Mouse (Mus musculus) retina, postnatal 7 days (tissue): ENCODE results near the gene Memo1.
"Not testable (repeated sequence)": the region's sequence is repeated elsewhere in the genome, so short reads cannot be mapped to it uniquely, and the experiment has no call there.

Experiments
- DNase-seq: peaks from one replicate; pipeline ENCODE4 v3.0.0-alpha.2; 2012; ENCODE audit warnings: low read depth, low spot score

Gene Memo1

DNA sequence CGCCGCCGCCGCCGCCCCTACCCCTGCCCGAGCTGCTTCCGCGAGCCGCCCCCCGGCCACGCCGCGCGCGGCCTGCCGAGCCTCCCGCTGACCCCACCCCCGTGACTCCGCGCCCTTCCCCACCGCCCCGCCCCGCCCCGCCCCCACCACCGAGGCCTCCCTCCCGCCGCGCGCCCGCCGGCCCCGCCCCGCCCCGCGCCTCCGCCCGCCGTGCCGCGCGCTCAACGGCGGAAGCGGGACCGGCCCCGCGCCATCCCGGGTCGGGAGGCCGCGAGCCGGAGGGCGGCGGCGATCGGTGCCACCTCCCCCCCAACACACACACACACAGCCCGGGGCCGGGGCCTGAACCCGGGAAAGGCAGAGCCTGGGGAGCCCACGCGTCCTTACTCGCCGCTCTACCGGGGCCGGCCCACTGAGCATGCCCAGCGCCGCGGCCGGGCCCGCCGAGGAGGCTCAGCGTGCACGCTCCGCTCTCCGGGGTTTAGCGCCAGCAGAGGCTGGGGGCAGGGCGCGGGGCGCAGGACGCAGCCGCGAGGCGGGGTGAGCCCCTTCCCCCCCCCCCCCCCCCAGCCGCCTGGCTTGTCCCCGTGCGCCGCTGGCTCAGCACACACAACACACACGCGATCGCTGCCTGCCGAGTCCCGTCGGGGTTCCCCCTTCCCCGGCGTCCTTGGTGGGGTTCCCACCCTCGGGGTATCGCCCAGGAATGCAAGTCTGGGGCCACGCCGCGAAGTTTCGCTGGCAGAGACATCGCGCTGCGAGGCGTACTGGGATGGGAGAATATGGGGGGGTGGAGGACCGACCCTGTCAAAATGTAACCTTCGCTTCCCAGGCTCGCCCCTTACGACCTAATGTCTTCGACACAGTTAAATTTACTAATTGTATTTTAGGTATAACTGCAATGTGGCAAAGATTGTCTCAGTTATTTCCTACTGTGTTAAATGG is at the start of gene Memo1:
TSS of gene Memo1 (minus strand) at position 496 of the 945 bp plus-strand sequence.
- peak; percentile 83 for DNase-seq

- DNase-seq: no peak
These were observed 45.8 kb upstream of the Memo1 start for GRCm38 (mm10) chr17:74341151-74341550.

- peak; percentile 49 for DNase-seq
These were observed 43.9 kb upstream of the Memo1 start, which contains the start of gene Spast for GRCm38 (mm10) chr17:74338937-74339804. Gene Spast (plus strand): TSS chr17:74338987.

- DNase-seq: peak; percentile 93
These were observed 43.1 kb upstream of the Memo1 start for GRCm38 (mm10) chr17:74338225-74338931.

- DNase-seq: no peak
These were observed 35.8 kb upstream of the Memo1 start for GRCm38 (mm10) chr17:74331049-74331676.

GRCm38 (mm10) chr17:74328146-74328545 is 32.8 kb upstream of the Memo1 start:
- DNase-seq: peak; percentile 51

DNA sequence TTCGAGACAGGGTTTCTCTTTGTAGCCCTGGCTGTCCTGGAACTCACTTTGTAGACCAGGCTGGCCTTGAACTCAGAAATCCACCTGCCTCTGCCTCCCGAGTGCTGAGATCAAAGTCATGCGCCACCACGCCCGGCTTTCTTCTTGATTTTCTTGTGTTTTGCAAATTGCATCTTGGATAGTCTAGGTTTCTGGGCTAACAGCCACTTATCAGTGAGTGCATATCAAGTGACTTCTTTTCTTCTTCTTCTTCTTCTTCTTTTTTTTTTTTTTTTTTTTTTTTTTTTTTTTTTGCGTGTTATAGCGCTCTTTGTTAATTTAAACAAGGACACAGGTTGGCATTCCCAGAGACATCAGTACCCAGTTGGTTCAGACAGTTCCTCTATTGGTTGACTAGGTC is 31.9 kb upstream of the Memo1 start:
- not testable (repeated sequence) for DNase-seq

GRCm38 (mm10) chr17:74323844-74324243 is 28.5 kb upstream of the Memo1 start, which contains the start of gene Dpy30:
Gene Dpy30 (minus strand): TSS chr17:74323944.
- no peak for DNase-seq

- DNase-seq: no peak
These were observed 27.2 kb upstream of the Memo1 start for GRCm38 (mm10) chr17:74322400-74323054.

DNA sequence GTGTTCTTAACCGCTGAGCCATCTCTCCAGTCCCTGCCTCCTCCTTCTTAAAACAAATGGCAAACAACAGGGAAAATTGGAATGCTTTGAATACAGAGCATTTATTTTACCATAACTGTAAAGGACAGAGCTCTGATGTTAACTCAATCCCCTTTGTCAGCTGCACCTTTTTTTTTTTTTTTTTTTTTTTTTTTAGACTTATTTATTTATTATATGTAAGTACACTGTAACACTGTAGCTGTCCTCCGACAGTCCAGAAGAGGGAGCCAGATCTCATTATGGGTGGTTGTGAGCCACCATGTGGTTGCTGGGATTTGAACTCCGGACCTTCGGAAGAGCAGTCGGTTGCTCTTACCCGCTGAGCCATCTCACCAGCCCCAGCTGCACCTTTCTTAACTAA is 23.4 kb upstream of the Memo1 start:
- no peak for DNase-seq

DNA sequence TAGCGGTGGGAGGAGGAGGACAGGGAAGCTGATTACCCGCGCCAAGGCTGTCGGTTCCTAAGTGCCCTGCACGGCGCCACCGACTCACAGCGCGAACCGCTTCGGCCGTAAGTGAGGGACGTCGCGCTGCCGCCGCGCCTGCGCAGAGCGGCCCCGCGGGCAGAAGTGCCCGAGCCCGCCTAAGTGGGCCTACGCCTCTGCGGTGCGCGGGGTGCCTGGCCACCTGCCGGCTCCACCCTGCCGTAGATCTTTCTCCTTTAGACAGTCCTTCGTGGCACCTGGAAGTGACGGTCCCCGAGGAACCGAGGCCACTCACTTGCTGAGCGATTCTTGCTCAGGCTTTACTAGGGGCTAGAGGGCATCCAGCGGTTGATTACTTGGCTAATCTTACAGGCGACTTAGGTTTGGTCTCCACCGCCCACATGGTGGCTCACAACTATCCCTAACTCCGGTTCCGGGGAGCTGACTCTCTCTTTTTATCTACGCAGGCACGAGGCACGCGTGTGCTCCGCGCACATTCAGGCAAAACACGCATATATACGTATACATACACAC is 21.1 kb upstream of the Memo1 start:
- peak; percentile 81 for DNase-seq

- DNase-seq: no peak
These were observed 20.4 kb upstream of the Memo1 start for GRCm38 (mm10) chr17:74315445-74316308.

- DNase-seq: no peak
These were observed 10.7 kb upstream of the Memo1 start for GRCm38 (mm10) chr17:74306021-74306420.

DNA sequence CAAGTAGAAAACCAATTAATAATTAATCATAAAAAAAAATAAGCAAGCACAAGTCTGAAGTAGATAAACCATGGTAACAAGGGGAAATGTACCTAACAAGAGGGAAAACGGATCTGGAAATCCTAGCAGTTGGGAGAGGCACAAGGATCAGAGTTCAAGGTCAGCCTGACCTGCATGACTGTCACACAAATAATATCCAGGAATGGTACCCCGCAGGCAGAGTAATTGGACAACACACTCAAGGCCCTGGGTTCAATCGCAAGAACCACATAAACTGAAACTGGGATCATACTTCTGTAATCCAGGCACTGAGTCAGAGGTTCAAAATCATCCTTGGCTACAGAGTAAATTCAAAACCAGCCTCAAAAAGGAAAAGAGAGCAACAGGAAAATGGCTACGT is 10.3 kb upstream of the Memo1 start:
- DNase-seq: no peak

- DNase-seq: no peak
These were observed 8.7 kb upstream of the Memo1 start for GRCm38 (mm10) chr17:74304060-74304459.

DNA sequence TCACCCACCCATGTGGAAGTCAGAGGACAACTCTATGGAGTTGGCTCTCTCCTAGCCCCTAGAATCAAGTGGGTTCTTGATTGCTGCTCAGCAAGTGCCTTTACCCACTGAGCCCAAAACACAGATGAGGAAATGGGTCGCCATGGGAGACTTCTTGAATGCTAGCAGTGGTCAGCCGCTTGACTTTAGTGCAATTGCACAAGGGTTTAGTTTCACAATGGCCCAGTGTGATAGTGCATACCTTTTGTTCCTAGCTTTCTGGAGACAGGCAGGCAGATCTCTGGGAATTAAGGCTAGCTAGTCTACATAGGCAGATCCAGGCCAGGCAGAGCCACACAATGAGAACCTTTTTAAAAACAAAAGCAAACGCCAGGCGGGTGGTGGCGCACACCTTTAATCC is 4.8 kb upstream of the Memo1 start:
- no peak for DNase-seq

GRCm38 (mm10) chr17:74296991-74297390 is 1.7 kb upstream of the Memo1 start:
- DNase-seq: not testable (repeated sequence)

- no peak for DNase-seq
These were observed 929 bp upstream of the Memo1 start for GRCm38 (mm10) chr17:74296076-74296823.
